In genomic region chr10:82858032-82858680, GRCm38 (mm10) we compare ENCODE assay signal across 8 mouse cellular contexts. TPM values are rescaled to one million over a fixed set of nuclear protein-coding genes. Genes with fewer than 3 reads are reported as not detected.
DNase-seq lines count a peak whose midpoint lies in the region; ATAC-seq and TF ChIP-seq lines count a peak whose summit lies in the region.

No protein-coding gene starts in this region.

- no peak for DNase-seq in heart, adult 8-10 months (ENCODE audit: low spot score)
- DNase-seq in lung, postnatal 25 days (ENCODE audit: low spot score): peak; percentile 7
- DNase-seq in frontal cortex, adult 2 months (ENCODE audit: extremely low spot score in 1 of 2, low spot score in 1 of 2): no peak
- no peak for DNase-seq in urinary bladder, postnatal 10 days (ENCODE audit: low spot score)
- no peak for DNase-seq in spleen, adult 18-20 months

- H3K27me3 ChIP-seq in heart, embryonic 11.5 days (ENCODE audit: control insufficient read depth, insufficient read depth, low read length): no peaks in the 10 kb centered on the region
- H3K27me3 ChIP-seq in hindbrain, embryonic 16.5 days (replicated peaks; ENCODE audit: control insufficient read depth, insufficient read depth, low read length): no peaks in the 10 kb centered on the region

- H3K4me1 ChIP-seq in heart, embryonic 11.5 days (ENCODE audit: control insufficient read depth, insufficient read depth, low read length): peaks cover 15% of the 10 kb centered on the region; the same call in 1 of the 2 replicates
- peaks cover 4% of the 10 kb centered on the region for H3K4me1 ChIP-seq in cortical plate, adult 2 months (ENCODE audit: control insufficient read depth, insufficient read depth, low read length)
- H3K4me1 ChIP-seq in hindbrain, embryonic 16.5 days (ENCODE audit: control insufficient read depth, insufficient read depth, low read depth, low read length): peaks cover 20% of the 10 kb centered on the region

- H3K27ac ChIP-seq in heart, embryonic 11.5 days (ENCODE audit: low read depth, low read length): peak overlapping the region; percentile 88
- H3K27ac ChIP-seq in cortical plate, adult 2 months (ENCODE audit: insufficient read depth, low read length): no peak overlapping the region
- no peak overlapping the region for H3K27ac ChIP-seq in hindbrain, embryonic 16.5 days (ENCODE audit: low read depth, low read length)

- 46% methylated on average over 10 of the region's 10 CpGs for WGBS in heart, embryonic 11.5 days (ENCODE audit: insufficient replicate concordance)
- 59% methylated on average over 10 of the region's 10 CpGs for WGBS in hindbrain, embryonic 16.5 days

- H3K9ac ChIP-seq in heart, embryonic 11.5 days (ENCODE audit: low read depth, low read length): peak overlapping the region; percentile 83
- no peak overlapping the region for H3K9ac ChIP-seq in hindbrain, embryonic 16.5 days (ENCODE audit: low read depth, low read length)

- H3K9me3 ChIP-seq in heart, embryonic 11.5 days (replicated peaks; ENCODE audit: control insufficient read depth, low read length): no peaks in the 10 kb centered on the region
- no peaks in the 10 kb centered on the region for H3K9me3 ChIP-seq in hindbrain, embryonic 16.5 days (ENCODE audit: control insufficient read depth, low read length)

- no peaks in the 10 kb centered on the region for H3K36me3 ChIP-seq in heart, embryonic 11.5 days (ENCODE audit: control insufficient read depth, insufficient read depth, low read length)
- no peaks in the 10 kb centered on the region for H3K36me3 ChIP-seq in hindbrain, embryonic 16.5 days (ENCODE audit: control insufficient read depth, insufficient read depth, low read length)

- peak overlapping the region; percentile 64 for H3K4me3 ChIP-seq in heart, embryonic 11.5 days (ENCODE audit: low read depth, low read length)
- H3K4me3 ChIP-seq in cortical plate, adult 2 months (ENCODE audit: insufficient read depth, low read length): peak overlapping the region; percentile 76; the same call in 1 of the 2 replicates
- H3K4me3 ChIP-seq in hindbrain, embryonic 16.5 days (ENCODE audit: low read length): peak overlapping the region; percentile 73

- TF ChIP-seq CTCF in cortical plate, adult 2 months (IDR thresholded peaks at IDR 0.05; ENCODE audit: extremely low read depth, insufficient read depth, low read length): no peak

- ATAC-seq in heart, embryonic 11.5 days (replicated peaks; ENCODE audit: insufficient number of reproducible peaks, low FRiP score, low TSS enrichment): no peak
- no peak for ATAC-seq in hindbrain, embryonic 16.5 days

- TF ChIP-seq POLR2A in cortical plate, adult 2 months (IDR thresholded peaks at IDR 0.05; ENCODE audit: extremely low read depth, insufficient read depth, low read length): no peak

- H3K4me2 ChIP-seq in heart, embryonic 11.5 days: peak overlapping the region; percentile 78
- H3K4me2 ChIP-seq in hindbrain, embryonic 16.5 days (ENCODE audit: low read length): peak overlapping the region; percentile 78

RNA-seq across cellular contexts. Expression of gene Eid3, which starts 8.3 kb away (rescaled TPM):
- 0.20 and 0.23 TPM in 2 replicates for polyA plus RNA-seq in heart, embryonic 11.5 days (2014; fragmentation: Nextera tagmentation; extraction: Ambion mirVana)
- total RNA-seq in heart, adult 8-10 months (2022): 1 to 10 TPM in 1 of 4 experiments, under 1 TPM in 3; 0.40 to 1.9 (median 0.58) TPM
- polyA plus RNA-seq in cortical plate, adult 2 months (2012; rRNA removed): 0.61 and 0.68 TPM in 2 replicates
- polyA plus RNA-seq in hindbrain, embryonic 16.5 days (2015; fragmentation: Nextera tagmentation; extraction: Ambion mirVana): 0.35 TPM in 2 replicates
- 0.42 and 0.69 TPM in 2 replicates for polyA plus RNA-seq in frontal cortex, adult 2 months (2012; rRNA removed)

RNA-seq across cellular contexts. Expression of gene Txnrd1, which starts 24.4 kb away (rescaled TPM):
- polyA plus RNA-seq in heart, embryonic 11.5 days (2014; fragmentation: Nextera tagmentation; extraction: Ambion mirVana): 88.2 and 92.3 TPM in 2 replicates
- 10 to 100 TPM; 57.3 to 65.7 (median 59.4) TPM for total RNA-seq in heart, adult 8-10 months (2022)
- 36.8 and 38.3 TPM in 2 replicates for polyA plus RNA-seq in cortical plate, adult 2 months (2012; rRNA removed)
- 87.1 and 104 TPM in 2 replicates for polyA plus RNA-seq in hindbrain, embryonic 16.5 days (2015; fragmentation: Nextera tagmentation; extraction: Ambion mirVana)
- 47.5 and 51.4 TPM in 2 replicates for polyA plus RNA-seq in frontal cortex, adult 2 months (2012; rRNA removed)
